Mouse (Mus musculus) liver, embryonic 16.5 days (tissue): ENCODE measurements around the gene Olfr1371. TPM values are rescaled to one million over a fixed set of nuclear protein-coding genes. Genes with fewer than 3 reads are reported as not detected.
A peak's percentile ranks its signal among the peaks of the same experiment; 100 is the strongest.

Source experiments
- ATAC-seq: fragments of 200-750 bp; cut with Nextera tagmentation; 2 replicates; pipeline ENCODE4 v1.8.0; 2017; ENCODE audit warnings: low read depth, mild to moderate bottlenecking, moderate number of reproducible peaks, moderate library complexity
- H3K27ac ChIP-seq: fragments of 300-500 bp; sonication (generic); 2 replicates; pipeline ENCODE4 v1.5.1; 2014; ENCODE audit warnings: mild to moderate bottlenecking, low read length
- H3K27me3 ChIP-seq: fragments of 300-500 bp; sonication (generic); 2 replicates; pipeline ENCODE4 v1.6.1; 2014; ENCODE audit warnings: low read depth, low read length, mixed read lengths; ENCODE audit not compliant: control insufficient read depth, insufficient read depth
- H3K36me3 ChIP-seq: fragments of 300-500 bp; sonication (generic); 2 replicates; pipeline ENCODE4 v1.6.1; 2014; ENCODE audit warnings: mild to moderate bottlenecking; ENCODE audit not compliant: control insufficient read depth, insufficient read depth
- H3K4me1 ChIP-seq: fragments of 300-500 bp; sonication (generic); 2 replicates; pipeline ENCODE4 v1.6.1; 2014; ENCODE audit warnings: low read depth, low read length, mixed read lengths; ENCODE audit not compliant: control insufficient read depth
- H3K4me2 ChIP-seq: fragments of 300-500 bp; sonication (generic); 2 replicates; pipeline ENCODE4 v1.6.1; 2014; ENCODE audit warnings: low read depth, low read length, mixed read lengths
- H3K4me3 ChIP-seq: fragments of 300-500 bp; sonication (generic); 2 replicates; pipeline ENCODE4 v1.5.1; 2014; ENCODE audit warnings: low read depth, mild to moderate bottlenecking, low read length
- H3K9ac ChIP-seq: fragments of 300-500 bp; sonication (generic); 2 replicates; pipeline ENCODE4 v1.6.1; 2014; ENCODE audit warnings: low read depth, low read length
- H3K9me3 ChIP-seq: fragments of 300-500 bp; sonication (generic); replicated peaks from 2 replicates; pipeline ENCODE4 v1.6.1; 2016; ENCODE audit warnings: low read length; ENCODE audit not compliant: control insufficient read depth
- WGBS: fragments of 180-500 bp; shearing (Covaris S2); extraction: QIAGEN DNeasy Blood & Tissue Kit; methylation state at CpG from one replicate; pipeline ENCODE4 v1.1.7; 2014; ENCODE audit not compliant: insufficient replicate concordance; 5-methylcytosine and 5-hydroxymethylcytosine counted together
- polyA plus RNA-seq: library from polyadenylated mRNA; unstranded; fragments of >200 nt; fragmentation: Nextera tagmentation; extraction: Ambion mirVana; gene quantifications from 2 replicates; pipeline ENCODE4 v1.2.1, GENCODE M21; 2015

Olfr1371 gene
- polyA plus RNA-seq, 1 experiment from 2014 or later, result not detected

GRCm38 (mm10) chr11:52251770-52252169 is 38.0 kb upstream of the Olfr1371 start:
- WGBS, result 74% methylated on average over 5 of the region's 5 CpGs
- Histone ChIP-seq H3K27ac (no peak overlapping the region), H3K4me1 (no peaks in the 10 kb centered on the region), H3K27me3 (no peaks in the 10 kb centered on the region), H3K9ac (no peak overlapping the region), H3K4me3 (no peak overlapping the region), H3K36me3 (peaks cover 5% of the 10 kb centered on the region; the same call in 1 of the 2 replicates), H3K9me3 (no peaks in the 10 kb centered on the region), H3K4me2 (no peak overlapping the region)
- no peak for ATAC-seq

GRCm38 (mm10) chr11:52249452-52249851 is 35.7 kb upstream of the Olfr1371 start:
- H3K27me3 ChIP-seq, result no peaks in the 10 kb centered on the region
- ATAC-seq, result no peak
- no peaks in the 10 kb centered on the region for H3K4me1 ChIP-seq
- H3K9ac ChIP-seq, result no peak overlapping the region
- peaks cover 13% of the 10 kb centered on the region for H3K36me3 ChIP-seq
- H3K27ac ChIP-seq, result no peak overlapping the region
- H3K4me3 ChIP-seq, result no peak overlapping the region
- WGBS, result 93% methylated on average over 2 of the region's 2 CpGs
- H3K9me3 ChIP-seq, result no peaks in the 10 kb centered on the region
- H3K4me2 ChIP-seq, result no peak overlapping the region

GRCm38 (mm10) chr11:52240898-52241542 is 27.2 kb upstream of the Olfr1371 start:
- Histone ChIP-seq H3K4me3 (no peak overlapping the region), H3K9ac (no peak overlapping the region), H3K36me3 (peaks cover 30% of the 10 kb centered on the region), H3K27me3 (no peaks in the 10 kb centered on the region), H3K27ac (no peak overlapping the region), H3K4me1 (no peaks in the 10 kb centered on the region), H3K9me3 (no peaks in the 10 kb centered on the region), H3K4me2 (no peak overlapping the region)
- WGBS, result 81% methylated on average over 4 of the region's 4 CpGs
- ATAC-seq, result no peak

- Histone ChIP-seq H3K4me1 (peaks cover 11% of the 10 kb centered on the region), H3K9me3 (no peaks in the 10 kb centered on the region), H3K4me2 (no peak overlapping the region), H3K36me3 (peaks cover 9% of the 10 kb centered on the region), H3K27me3 (no peaks in the 10 kb centered on the region), H3K27ac (no peak overlapping the region), H3K4me3 (no peak overlapping the region), H3K9ac (no peak overlapping the region)
- ATAC-seq, result no peak
These were observed 20.7 kb upstream of the Olfr1371 start for GRCm38 (mm10) chr11:52234509-52234908.

- peak overlapping the region; percentile 92 for H3K4me3 ChIP-seq
These were observed 20.1 kb upstream of the Olfr1371 start for GRCm38 (mm10) chr11:52233906-52234305.

GRCm38 (mm10) chr11:52233043-52233653 is 19.4 kb upstream of the Olfr1371 start:
- Histone ChIP-seq H3K4me3 (peak overlapping the region; percentile 92), H3K9me3 (no peaks in the 10 kb centered on the region), H3K27me3 (no peaks in the 10 kb centered on the region), H3K36me3 (peaks cover 9% of the 10 kb centered on the region), H3K4me1 (peaks cover 11% of the 10 kb centered on the region), H3K9ac (peak overlapping the region; percentile 97), H3K4me2 (peak overlapping the region; percentile 69), H3K27ac (no peak overlapping the region)
- no peak for ATAC-seq
- 20% methylated on average over 3 of the region's 3 CpGs for WGBS

More at GRCm38 (mm10) chr11:52233906-52234305, 20.1 kb upstream of the Olfr1371 start:
- H3K9ac ChIP-seq, result no peak overlapping the region
- WGBS, result 71% methylated on average over 1 of the region's 1 CpGs
- ATAC-seq, result no peak
- no peak overlapping the region for H3K27ac ChIP-seq
- peaks cover 9% of the 10 kb centered on the region for H3K36me3 ChIP-seq
- H3K27me3 ChIP-seq, result no peaks in the 10 kb centered on the region
- no peaks in the 10 kb centered on the region for H3K9me3 ChIP-seq
- peaks cover 11% of the 10 kb centered on the region for H3K4me1 ChIP-seq
- H3K4me2 ChIP-seq, result peak overlapping the region; percentile 69

GRCm38 (mm10) chr11:52231606-52232541 is 18.1 kb upstream of the Olfr1371 start, which contains the start of gene Skp1a:
Gene Skp1a, plus strand, starts transcription at chr11:52231995.
- H3K4me3 ChIP-seq, result peak within 1 kb of the TSS; percentile 92
- WGBS, result under 1% methylated on average over 82 of the region's 87 CpGs
- ATAC-seq, result peak; percentile 87
- H3K27me3 ChIP-seq, result no peaks in the 10 kb centered on the region
- H3K4me2 ChIP-seq, result peak within 1 kb of the TSS; percentile 69
- peak within 1 kb of the TSS; percentile 92 for H3K27ac ChIP-seq
- H3K9ac ChIP-seq, result peak within 1 kb of the TSS; percentile 97
- H3K9me3 ChIP-seq, result no peaks in the 10 kb centered on the region
- H3K36me3 ChIP-seq, result no peaks in the 10 kb centered on the region
- peaks cover 11% of the 10 kb centered on the region for H3K4me1 ChIP-seq

GRCm38 (mm10) chr11:52230694-52231093 is 16.9 kb upstream of the Olfr1371 start:
- WGBS, result 44% methylated on average over 5 of the region's 5 CpGs
- Histone ChIP-seq H3K4me3 (peak overlapping the region; percentile 92), H3K27me3 (no peaks in the 10 kb centered on the region), H3K27ac (peak overlapping the region; percentile 92), H3K4me1 (peaks cover 11% of the 10 kb centered on the region), H3K36me3 (no peaks in the 10 kb centered on the region), H3K9ac (peak overlapping the region; percentile 97), H3K4me2 (peak overlapping the region; percentile 69), H3K9me3 (no peaks in the 10 kb centered on the region)
- no peak for ATAC-seq
